Mouse (Mus musculus) adrenal gland (tissue): ENCODE results near the gene Lnx1.

Source experiments
- intact Hi-C: fragments of 180-260 bp; cut with DNase I; formaldehyde crosslinking; loops from one replicate; pipeline ENCODE4 v1.15.1; 2025

Gene Lnx1

DNA sequence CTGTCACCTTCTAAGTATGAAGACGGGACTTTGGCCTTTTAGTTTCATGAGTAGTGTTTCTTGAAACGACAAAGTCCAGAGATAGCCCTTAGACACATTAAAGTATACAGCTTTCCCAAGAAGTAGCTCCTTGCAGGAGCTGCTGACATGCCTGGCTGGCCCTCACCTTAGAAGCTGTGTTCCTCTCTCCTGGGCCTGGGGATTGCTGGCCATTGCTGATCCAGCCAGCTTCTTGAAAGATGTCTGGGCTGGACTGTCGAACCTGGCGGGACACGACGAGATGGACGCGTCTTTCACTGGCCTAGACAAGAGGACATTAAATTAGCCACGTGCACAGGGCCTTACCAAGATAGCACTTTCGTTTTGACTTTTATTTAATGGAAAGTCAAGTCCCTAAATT, 92.2 kb downstream of the Lnx1 start:
- intact Hi-C loops: no loop called here

DNA sequence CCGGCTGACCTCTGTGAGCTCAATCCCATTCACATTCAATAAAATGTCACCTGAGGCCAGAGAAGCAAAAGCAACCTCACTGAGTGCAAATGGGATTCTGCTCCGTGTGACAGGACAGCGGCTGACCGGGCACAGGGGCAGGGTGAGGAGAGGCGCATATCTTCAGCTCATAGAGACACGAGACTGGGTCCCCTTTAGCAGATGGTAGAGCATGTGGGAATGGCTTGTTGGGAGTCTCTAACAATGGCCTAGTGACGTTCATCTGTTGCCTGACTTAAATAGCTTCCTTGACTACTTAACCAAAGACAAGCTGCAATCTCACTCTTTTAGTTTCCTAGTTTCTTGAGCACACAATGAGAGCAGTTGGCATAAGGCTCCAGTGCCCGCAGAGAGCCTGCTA, 96.5 kb downstream of the Lnx1 start:
- intact Hi-C loops: no loop called here

DNA sequence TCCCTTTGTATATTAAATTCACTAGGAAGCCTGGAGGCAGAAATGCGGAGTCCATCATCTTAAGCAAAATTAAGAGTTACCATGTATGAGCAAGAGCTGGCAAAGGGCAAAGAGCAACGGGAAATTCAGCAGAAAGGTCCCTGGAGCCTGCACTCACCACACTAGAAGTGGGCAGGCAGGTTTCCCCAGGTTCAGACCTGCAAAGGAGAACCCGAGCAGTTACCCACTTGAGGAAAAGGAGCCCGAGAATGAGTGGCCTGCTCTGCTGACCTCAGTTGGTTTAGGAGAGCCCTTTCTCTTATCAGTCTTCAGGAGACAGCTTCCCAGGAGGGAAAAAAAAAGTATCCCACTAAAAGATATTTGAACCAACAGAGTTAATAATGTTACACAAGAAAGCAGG, 99.4 kb downstream of the Lnx1 start:
- intact Hi-C loops: no loop called here

DNA sequence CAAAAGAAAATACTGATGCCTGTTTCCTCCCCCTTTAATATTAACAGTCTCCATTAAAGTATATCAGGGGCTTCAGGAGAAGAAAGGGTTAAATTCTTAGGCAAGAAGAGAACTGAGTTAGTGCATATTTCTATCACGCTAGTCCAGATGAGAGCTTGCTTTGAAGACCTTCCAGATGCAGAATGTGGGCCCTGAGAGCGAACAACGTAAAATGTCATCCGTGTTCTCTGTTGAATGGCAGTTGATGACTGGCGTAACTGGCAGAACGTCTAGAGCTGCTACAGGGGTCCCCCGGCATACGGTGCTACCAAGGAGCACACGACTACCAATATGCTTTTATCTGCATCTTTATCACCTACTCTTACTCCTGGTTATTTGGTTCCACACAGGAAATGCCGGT, 100.3 kb downstream of the Lnx1 start:
- intact Hi-C loops: no loop called here

DNA sequence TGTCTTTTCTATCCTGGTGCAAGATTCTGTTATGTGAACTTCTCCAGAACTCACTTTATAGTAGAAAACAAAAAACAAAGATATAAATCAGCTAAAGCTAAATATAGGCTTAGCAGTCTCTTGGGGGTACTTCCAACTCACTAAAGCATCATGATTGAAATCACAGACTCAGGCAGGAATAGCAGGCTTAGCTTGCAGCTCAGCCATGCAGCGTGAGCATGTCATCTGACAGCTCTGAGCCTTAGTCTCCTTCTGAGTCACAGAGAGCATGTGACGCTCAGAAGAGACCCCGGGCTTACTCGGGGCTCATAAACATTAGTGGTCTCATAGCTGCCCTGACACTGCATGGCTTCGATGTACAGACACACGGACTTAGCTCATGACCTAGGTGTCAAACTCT, 100.7 kb downstream of the Lnx1 start:
- intact Hi-C loops: no loop called here

DNA sequence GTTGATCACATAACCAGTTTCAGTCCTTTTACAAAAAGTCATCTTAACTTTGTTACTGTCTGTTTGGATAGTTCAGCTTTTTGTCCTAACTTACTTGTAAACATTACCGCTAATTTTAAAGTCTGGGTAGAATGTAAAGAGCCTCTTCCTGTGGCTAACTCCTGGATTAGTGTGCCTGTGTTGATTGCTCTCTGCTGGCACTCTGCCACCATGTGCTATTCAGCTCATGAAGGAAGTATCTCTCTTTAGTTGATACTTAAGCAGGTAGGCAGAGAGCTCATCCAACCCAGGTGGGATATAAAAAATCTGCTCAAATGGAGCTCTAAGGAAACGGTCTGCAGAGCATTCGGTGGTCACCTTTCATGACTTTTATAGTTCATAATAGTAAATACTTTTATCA, 101.5 kb downstream of the Lnx1 start:
- intact Hi-C loops: no loop called here

DNA sequence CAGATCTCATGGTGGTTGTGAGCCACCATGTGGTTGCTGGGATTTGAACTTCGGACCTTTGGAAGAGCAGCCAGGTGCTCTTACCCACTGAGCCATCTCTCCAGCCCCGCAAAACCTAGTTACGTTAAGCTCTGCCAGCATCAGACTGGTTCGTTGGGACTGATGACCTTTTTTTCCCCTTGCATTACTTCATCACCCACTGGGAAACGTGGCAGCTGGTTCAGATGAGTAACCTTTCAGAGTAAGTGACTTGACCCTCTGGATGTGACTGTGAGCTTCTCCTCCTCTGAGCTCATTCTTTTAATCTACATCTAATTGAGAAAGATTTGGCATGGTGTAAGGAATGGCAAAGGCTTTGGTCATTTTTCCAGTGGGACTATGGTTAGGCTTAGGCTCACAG, 102.7 kb downstream of the Lnx1 start:
- intact Hi-C loops: no loop called here

DNA sequence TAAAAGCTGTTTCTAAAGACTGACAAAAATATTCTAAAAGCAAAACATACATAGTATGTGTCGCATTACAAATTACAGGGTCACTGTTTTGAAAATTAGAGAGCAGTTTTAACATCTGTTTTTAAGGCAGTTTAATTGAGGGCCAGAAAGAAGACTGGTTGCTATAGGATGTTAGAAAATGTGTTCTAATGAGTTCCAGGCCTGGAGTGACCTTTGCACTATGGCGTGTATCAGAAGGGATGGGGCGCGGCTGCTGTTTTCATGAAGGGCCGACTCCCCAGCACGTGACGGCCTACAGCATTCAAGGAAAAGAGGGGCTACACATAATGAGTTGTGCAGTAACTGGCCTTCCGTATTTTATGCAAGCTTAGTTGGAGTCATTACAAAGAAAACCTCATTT, 109.6 kb downstream of the Lnx1 start:
- intact Hi-C loops: loop anchor here (10.0 kb wide), 1 partner anchor 138 kb away; no protein-coding TSS in a partner anchor

DNA sequence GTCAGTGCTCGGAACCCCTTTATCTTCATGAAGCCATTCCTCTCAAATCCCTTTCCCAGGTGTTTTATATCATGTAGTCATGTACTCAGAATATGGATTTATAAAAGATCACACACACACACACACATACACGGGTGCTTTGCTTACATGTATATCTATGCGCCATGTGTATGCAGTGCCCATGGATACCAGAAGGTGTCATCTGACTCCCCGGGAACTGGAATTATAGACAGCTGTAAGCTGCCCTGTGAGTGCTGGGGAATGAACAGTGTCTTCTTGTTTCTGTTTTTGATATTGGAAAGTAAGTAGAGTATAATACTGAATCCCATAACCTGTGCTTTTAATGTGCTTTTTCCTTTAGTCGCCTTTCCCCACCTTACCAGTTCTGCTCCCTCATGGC, 111.3 kb downstream of the Lnx1 start:
- intact Hi-C loops: loop anchor here (10.0 kb wide), 1 partner anchor 137 kb away; no protein-coding TSS in a partner anchor

DNA sequence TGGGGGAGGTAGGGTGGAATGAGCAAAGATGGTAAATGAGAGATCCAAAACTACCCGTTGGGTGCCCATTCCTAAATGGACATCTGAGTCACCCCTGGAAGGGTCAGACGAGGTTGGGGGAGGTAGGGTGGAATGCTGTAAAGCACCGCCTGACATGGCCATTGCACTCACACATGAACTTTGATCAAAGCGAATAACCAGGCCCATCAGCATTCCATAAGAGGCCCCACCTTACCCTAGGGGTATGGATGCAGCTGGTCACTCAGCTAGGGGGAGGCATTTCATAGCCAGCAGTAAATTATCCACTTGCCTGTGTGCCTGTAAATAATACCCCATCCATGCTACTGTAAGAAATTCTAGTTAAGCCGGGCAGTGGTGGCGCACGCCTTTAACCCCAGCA, 113.6 kb downstream of the Lnx1 start:
- intact Hi-C loops: no loop called here

DNA sequence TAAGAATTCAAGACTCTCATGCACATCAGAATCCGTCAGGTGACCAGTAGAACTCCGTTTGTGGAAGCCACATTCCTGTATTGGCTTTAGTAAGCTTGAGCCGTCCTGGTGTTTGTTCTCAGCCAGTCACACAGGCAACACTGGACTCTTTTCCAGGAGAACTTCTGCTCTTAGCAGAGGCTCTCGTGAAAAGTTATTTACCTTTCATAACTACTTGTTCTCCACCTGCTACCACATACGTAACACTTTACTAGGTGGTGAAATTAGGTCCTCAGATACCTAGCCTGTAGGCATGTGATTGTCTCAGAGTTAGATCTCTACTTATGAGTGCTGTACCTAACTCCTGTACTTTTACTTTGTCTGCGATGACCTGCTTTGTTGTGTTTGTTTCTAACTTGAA, 130.9 kb downstream of the Lnx1 start:
- intact Hi-C loops: no loop called here

DNA sequence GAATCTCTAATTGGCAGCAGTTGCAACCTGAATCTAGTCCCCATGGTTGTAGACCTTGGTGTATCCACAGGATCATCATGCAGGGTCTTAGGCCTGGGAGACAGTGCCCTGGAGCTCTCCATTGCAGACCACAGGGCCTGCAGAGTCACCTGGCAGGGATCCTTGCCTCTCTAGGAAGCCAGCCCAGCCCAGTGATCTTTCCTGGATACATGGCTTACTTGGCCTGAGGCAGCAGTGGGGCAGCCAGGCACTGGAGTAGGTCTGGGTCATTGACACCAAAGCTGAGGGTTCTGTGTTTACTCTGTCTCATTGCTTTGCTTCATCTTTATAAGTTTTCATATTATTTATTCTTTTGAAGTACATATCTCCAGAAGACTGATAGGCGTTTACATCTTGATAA, 141.6 kb downstream of the Lnx1 start:
- intact Hi-C loops: no loop called here

DNA sequence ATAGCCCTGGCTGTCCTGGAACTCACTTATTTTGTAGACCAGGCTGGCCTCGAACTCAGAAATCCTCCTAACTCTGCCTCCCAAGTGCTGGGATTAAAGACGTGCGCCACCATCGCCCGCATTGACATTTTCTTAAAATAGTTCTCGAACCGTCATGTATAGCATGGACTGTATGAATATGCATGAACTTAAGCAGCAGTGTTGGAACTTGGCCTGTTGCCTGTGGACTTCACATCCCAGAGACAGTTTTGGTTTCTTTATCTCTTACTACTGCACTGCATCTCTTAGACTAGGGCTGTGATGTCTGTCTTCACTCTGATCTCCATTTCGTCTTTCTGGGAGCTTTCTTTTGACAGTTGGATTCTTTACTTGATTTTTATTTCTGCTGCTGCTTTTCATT, 153.1 kb downstream of the Lnx1 start:
- intact Hi-C loops: no loop called here

DNA sequence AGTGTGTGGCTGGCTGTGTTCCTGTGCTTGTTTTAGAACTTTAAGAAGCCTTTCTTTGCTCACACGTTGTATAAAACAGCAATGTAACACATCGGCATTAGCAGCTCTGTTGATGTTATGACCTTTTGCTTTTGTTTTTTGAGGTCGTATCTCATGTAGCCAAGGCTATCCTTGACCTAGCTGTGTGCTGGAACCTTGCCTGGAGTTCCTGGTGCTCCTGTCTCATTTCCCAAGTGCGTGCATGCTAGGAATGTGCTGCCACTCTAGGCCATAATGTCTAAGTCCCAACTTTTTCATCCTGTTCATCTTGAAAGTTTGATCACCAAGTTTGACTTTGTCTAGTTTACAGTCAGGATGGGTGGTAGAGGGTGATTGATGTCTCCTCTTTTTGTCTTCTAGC, 157.1 kb downstream of the Lnx1 start:
- intact Hi-C loops: no loop called here
